Mouse (Mus musculus) midbrain, embryonic 16.5 days (tissue): ENCODE measurements around the gene Gde1. TPM values are rescaled to one million over a fixed set of nuclear protein-coding genes. Genes with fewer than 3 reads are reported as not detected.

ENCODE experiments used
- ATAC-seq: fragments of 200-750 bp; cut with Nextera tagmentation; 2 replicates; pipeline ENCODE4 v1.8.0; 2017; ENCODE audit warnings: moderate TSS enrichment
- H3K27ac ChIP-seq: fragments of 300-500 bp; sonication (generic); 2 replicates; pipeline ENCODE4 v1.5.1; 2014; ENCODE audit warnings: mild to moderate bottlenecking, low read length, mixed read lengths
- H3K27me3 ChIP-seq: fragments of 300-500 bp; sonication (generic); 2 replicates; pipeline ENCODE4 v1.6.1; 2014; ENCODE audit warnings: low read depth, low read length, mixed read lengths; ENCODE audit not compliant: control insufficient read depth, insufficient read depth
- H3K36me3 ChIP-seq: fragments of 300-500 bp; sonication (generic); 2 replicates; pipeline ENCODE4 v1.6.1; 2014; ENCODE audit warnings: mild to moderate bottlenecking, low read length, moderate library complexity, mixed read lengths; ENCODE audit not compliant: control insufficient read depth, insufficient read depth
- H3K4me1 ChIP-seq: fragments of 300-500 bp; sonication (generic); 2 replicates; pipeline ENCODE4 v1.6.1; 2014; ENCODE audit warnings: mild to moderate bottlenecking, low read length, mixed read lengths; ENCODE audit not compliant: control insufficient read depth, insufficient read depth
- H3K4me2 ChIP-seq: fragments of 300-500 bp; sonication (generic); 2 replicates; pipeline ENCODE4 v1.6.1; 2014; ENCODE audit warnings: mild to moderate bottlenecking, low read length, mixed read lengths
- H3K4me3 ChIP-seq: fragments of 300-500 bp; sonication (generic); 2 replicates; pipeline ENCODE4 v1.5.1; 2014; ENCODE audit warnings: low read depth, mild to moderate bottlenecking, low read length, moderate library complexity, mixed read lengths
- H3K9ac ChIP-seq: fragments of 300-500 bp; sonication (generic); 2 replicates; pipeline ENCODE4 v1.6.1; 2014; ENCODE audit warnings: low read depth, low read length, mixed read lengths
- H3K9me3 ChIP-seq: fragments of 300-500 bp; sonication (generic); replicated peaks from 2 replicates; pipeline ENCODE4 v1.6.1; 2014; ENCODE audit warnings: mild to moderate bottlenecking, low read length, mixed read lengths; ENCODE audit not compliant: control insufficient read depth, poor library complexity, severe bottlenecking
- WGBS: fragments of 180-500 bp; shearing (Covaris S2); extraction: QIAGEN DNeasy Blood & Tissue Kit; methylation state at CpG from one replicate; pipeline ENCODE4 v1.1.7; 2014; 5-methylcytosine and 5-hydroxymethylcytosine counted together
- polyA plus RNA-seq: library from polyadenylated mRNA; unstranded; fragments of >200 nt; fragmentation: Nextera tagmentation; extraction: Ambion mirVana; gene quantifications from 2 replicates; pipeline ENCODE4 v1.2.1, GENCODE M21; 2015

Gene Gde1
- polyA plus RNA-seq: 192 and 206 TPM in 2 replicates

DNA sequence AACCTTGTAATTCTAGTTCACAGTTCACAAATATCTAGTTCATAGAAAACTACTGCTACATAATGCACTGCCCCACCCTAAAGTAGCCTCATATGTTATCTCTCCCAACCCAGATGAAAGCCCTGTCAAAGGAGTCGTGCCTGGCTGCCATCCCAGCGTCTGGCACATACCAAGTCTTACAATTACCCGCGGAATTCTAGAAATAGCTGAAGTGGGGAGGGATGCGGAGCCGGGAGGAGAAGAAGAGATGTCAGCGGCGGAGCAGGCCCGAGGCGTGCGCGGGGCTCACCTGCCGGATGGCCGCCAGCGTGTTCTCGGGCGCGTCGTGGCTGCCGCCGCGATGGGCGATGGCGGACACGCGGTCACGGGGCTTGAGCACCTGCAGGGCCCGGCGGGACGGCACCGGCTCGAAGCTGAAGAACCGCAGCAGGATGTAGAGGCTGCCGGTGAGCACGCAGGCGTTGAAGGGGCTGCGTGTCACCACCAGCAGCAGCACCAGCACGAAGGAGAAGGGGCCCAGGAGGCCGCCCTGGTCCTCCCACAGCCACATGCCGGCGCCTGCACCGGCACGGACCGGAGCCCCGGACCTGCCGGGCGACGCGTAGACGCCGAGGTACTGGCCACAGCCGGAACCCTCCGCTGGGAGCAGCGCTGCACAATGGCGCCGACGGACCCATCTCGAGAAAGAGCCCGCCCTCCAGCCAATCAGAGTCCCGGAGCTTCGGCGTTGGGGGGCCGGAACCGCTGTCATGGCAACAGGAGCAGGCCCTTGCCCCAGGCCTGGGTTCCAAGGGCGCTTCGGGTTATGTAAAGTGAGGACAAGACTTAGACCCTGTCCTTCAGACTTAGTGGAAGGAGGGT, at the start of gene Gde1:
Gene Gde1 (minus strand): TSS at position 678 of the 861 bp plus-strand sequence.
- H3K9me3 ChIP-seq: no peaks in the 10 kb centered on the region
- H3K27ac ChIP-seq: peak within 1 kb of the TSS; percentile 96
- H3K4me2 ChIP-seq: peak within 1 kb of the TSS; percentile 60
- ATAC-seq: peak; percentile 95
- H3K36me3 ChIP-seq: 0 out of 2 replicates have a peak, but pooled peaks cover 3% of the 10 kb centered on the region
- peaks cover 26% of the 10 kb centered on the region for H3K4me1 ChIP-seq
- peak within 1 kb of the TSS; percentile 66 for H3K4me3 ChIP-seq
- peak within 1 kb of the TSS; percentile 88 for H3K9ac ChIP-seq
- WGBS: 0% methylated on average over 65 of the region's 66 CpGs
- no peaks in the 10 kb centered on the region for H3K27me3 ChIP-seq

DNA sequence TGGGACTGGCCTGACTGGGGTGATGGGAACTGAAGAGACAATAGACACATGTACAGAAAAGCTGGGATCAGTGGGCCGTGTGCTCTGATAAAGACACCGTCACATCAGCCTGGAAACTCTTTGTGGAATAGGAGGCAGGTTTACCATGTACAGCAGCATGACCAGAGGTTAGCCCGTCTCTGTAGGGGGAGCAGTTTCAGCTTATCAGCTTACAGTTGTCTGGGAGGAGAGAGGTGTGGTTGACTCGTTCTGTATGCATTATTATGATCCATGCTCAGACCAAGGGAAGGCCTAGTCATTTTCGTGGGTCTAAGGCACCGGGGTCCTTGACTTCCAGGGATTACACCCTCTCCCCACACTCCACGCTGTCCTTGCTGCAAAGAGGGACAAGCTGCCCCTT, 46.0 kb upstream of the Gde1 start:
- H3K4me2 ChIP-seq: no peak overlapping the region
- no peaks in the 10 kb centered on the region for H3K4me1 ChIP-seq
- H3K9ac ChIP-seq: no peak overlapping the region
- no peak for ATAC-seq
- 89% methylated on average over 7 of the region's 7 CpGs for WGBS
- H3K27ac ChIP-seq: no peak overlapping the region
- H3K27me3 ChIP-seq: no peaks in the 10 kb centered on the region
- no peak overlapping the region for H3K4me3 ChIP-seq
- peaks cover 55% of the 10 kb centered on the region for H3K36me3 ChIP-seq
- no peaks in the 10 kb centered on the region for H3K9me3 ChIP-seq

DNA sequence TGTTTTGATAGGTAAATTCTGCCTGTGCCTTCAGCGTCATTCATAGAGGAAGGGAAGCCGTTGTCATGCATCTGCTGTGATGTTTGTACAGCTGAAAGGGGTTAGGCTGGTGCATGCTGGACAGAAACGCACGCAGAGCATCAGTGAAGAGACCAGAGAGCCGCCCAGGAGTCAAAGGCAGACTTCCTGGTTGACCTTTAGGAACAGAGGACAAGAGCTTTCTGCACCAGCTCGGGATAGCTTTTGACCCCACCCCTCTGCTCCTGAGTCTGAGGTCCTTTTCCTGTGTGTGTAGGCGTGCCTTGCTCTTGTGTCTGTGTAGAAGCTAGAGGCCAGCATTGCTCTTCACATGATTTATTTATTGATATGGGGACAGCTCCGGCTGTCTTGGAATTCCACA, 44.1 kb upstream of the Gde1 start:
- no peak for ATAC-seq
- Histone ChIP-seq H3K4me2 (no peak overlapping the region), H3K27me3 (no peaks in the 10 kb centered on the region), H3K9ac (no peak overlapping the region), H3K4me1 (no peaks in the 10 kb centered on the region), H3K36me3 (peaks cover 46% of the 10 kb centered on the region), H3K4me3 (no peak overlapping the region), H3K27ac (no peak overlapping the region), H3K9me3 (no peaks in the 10 kb centered on the region)
- WGBS: 90% methylated on average over 8 of the region's 8 CpGs

DNA sequence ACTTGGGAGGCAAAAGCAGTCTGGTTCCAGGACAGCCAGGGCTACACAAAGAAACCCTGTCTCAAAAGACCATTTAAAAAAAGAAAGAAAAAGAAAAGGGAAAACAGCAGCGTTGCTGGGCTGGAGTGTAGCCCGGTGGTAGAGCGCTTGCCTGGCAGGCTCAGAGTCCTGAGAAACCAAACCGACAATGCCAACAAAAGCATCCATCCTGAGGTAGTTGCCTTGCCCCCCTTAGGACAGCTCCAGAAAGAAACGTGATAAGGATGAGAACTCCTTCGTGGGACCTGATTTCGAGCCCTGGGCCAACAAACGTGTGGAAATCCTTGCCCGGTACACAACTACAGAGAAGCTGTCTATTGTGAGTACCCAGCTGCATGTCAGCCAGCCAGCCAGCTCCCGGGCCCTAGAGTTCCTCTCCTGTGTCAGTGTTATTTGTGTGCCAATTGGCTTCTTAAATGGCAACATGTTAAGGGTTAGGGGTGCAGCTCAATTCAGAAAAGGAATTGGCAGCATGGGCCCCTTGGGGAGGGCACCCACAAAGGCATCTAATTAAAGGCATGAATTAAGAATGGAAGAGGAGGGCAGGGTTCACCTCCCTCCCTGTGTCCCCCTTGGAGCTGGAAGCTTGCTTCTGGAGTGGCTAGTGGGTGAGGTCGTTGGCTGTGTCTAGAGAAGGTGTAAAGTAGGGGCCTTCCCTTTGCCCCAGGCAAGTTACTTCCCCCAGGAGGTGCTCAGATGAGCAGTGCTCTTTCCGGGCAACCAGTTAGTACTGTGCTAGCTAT, 42.5 kb upstream of the Gde1 start:
- WGBS: 79% methylated on average over 12 of the region's 12 CpGs
- peak; percentile 81 for ATAC-seq
- H3K36me3 ChIP-seq: peaks cover 42% of the 10 kb centered on the region

DNA sequence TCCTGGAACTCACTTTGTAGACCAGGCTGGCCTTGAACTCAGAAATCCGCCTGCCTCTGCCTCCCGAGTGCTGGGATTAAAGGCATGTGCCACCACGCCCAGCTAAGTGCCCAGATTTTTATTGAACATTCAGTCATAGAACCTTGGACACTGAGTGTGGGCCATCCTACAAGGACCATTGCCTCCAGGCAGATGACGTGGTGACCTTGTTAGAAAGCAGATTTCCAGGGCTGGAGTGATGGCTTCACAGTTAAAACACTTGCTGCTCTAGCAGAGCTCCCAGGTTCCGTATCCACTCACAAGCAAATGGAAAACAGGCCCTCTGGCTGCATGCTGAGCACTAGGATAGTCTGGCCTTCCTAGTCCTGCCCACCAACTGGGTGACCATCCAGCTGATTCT, 39.2 kb upstream of the Gde1 start:
- Histone ChIP-seq H3K9me3 (no peaks in the 10 kb centered on the region), H3K27ac (no peak overlapping the region), H3K36me3 (peaks cover 25% of the 10 kb centered on the region), H3K4me1 (peaks cover 11% of the 10 kb centered on the region), H3K9ac (no peak overlapping the region), H3K4me3 (no peak overlapping the region), H3K27me3 (no peaks in the 10 kb centered on the region), H3K4me2 (no peak overlapping the region)
- 93% methylated on average over 5 of the region's 5 CpGs for WGBS
- no peak for ATAC-seq

More for the DNA sequence above, 42.5 kb upstream of the Gde1 start:
- Histone ChIP-seq H3K9ac (no peak overlapping the region), H3K27me3 (no peaks in the 10 kb centered on the region), H3K4me3 (no peak overlapping the region), H3K4me2 (no peak overlapping the region), H3K27ac (no peak overlapping the region), H3K9me3 (no peaks in the 10 kb centered on the region), H3K4me1 (no peaks in the 10 kb centered on the region)

DNA sequence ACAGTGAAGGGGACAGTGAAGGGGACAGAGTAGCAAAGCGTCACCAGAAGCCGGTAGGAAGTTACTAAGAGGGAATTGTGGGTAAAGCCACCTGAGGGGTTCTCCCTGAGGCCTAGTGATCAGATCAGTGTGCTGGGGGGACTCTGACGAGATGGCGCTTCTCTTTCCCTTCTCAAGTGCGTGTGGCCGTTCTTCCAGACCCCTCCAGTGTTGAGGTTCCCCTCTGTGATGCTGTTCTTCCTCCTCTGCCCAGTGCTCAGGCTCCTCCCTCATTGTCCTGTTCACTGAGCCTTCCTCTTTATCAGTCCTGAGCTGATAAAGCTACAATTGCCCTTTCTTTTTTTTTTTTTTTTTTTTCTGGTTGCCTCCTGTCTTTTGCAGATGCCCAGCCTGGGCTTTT, 36.7 kb upstream of the Gde1 start:
- 77% methylated on average over 6 of the region's 6 CpGs for WGBS
- no peak for ATAC-seq
- Histone ChIP-seq H3K9ac (no peak overlapping the region), H3K27me3 (no peaks in the 10 kb centered on the region), H3K4me2 (no peak overlapping the region), H3K4me3 (no peak overlapping the region), H3K27ac (no peak overlapping the region), H3K4me1 (peaks cover 13% of the 10 kb centered on the region), H3K9me3 (no peaks in the 10 kb centered on the region), H3K36me3 (peaks cover 11% of the 10 kb centered on the region)

DNA sequence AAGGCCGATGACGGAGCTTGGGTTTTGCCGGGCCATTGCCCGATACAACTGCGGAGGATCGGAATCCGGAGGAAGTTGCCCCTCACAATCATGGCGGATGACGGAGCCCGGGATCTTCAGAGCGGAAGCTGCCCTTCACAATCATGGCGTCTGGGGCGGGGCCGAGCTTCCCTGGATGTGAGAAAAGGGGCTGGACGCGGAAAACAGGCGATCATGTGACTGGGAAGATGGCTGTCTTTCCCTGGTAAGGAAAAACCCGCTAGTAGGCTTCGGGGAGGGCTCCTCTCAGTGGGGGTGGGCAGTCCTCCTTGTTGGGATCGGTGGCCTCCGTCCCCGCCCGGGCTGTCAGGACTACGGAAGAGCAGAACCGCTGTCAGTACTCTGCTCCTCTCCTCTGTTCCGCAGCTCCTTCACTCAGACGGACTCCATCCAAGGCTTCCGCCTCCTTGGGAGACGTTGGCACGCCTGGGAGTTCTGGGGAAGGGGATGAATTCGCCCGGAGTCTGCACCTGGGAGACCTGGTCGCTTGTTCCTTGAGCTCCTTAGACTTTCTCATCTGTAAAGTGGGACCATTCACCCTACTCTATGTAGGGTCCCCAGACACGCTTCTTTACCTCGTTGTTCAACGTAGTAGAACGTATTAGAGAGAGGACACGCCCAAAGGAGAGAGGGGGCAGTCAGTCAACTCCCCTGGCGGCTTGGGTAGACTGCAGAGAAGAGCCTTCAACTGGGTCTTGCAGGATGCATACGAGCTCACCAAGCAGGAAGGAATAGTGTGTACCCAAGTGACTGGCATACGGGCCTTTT, 35.2 kb upstream of the Gde1 start:
- peak overlapping the region; percentile 72 for H3K9ac ChIP-seq
- peaks cover 4% of the 10 kb centered on the region; the same call in 1 of the 2 replicates for H3K36me3 ChIP-seq
- peaks cover 13% of the 10 kb centered on the region for H3K4me1 ChIP-seq
- peak overlapping the region; percentile 76 for H3K4me2 ChIP-seq
- WGBS: 3% methylated on average over 41 of the region's 41 CpGs
- H3K27ac ChIP-seq: peak overlapping the region; percentile 89
- ATAC-seq: peak; percentile 96
- peak overlapping the region; percentile 63 for H3K4me3 ChIP-seq
- no peaks in the 10 kb centered on the region for H3K27me3 ChIP-seq
- H3K9me3 ChIP-seq: no peaks in the 10 kb centered on the region

DNA sequence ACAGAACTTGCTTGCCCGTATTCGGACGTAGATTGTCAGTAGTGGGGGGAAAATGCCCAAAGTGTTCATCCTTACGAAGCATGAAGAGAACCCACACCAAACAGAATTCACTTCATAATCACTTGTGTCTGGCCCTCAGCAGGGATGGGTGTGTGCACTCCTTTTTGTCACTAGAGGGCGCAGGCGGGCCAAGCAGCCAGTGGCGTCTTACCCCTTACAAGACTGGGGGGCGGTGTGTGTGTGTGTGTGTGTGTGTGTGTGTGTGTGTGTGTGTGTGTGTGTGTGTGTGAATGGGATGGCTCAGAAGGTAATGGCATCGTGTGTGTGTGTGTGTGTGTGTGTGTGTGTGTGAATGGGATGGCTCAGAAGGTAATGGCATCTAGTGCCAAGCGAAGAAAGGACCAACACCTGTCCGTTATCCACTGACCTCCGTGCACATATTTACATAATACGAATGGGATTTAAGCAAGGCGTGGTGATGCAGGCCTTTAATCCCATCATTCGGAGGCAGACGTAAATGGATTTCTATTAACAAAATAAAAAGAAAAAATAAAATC, 34.5 kb upstream of the Gde1 start, which contains the start of gene Vps35l:
Gene Vps35l (plus strand): TSS at position 252 of the 557 bp plus-strand sequence.
- peak; percentile 90 for ATAC-seq
- Histone ChIP-seq H3K9ac (peak within 1 kb of the TSS; percentile 72), H3K4me2 (peak within 1 kb of the TSS; percentile 76), H3K27ac (peak within 1 kb of the TSS; percentile 89), H3K27me3 (no peaks in the 10 kb centered on the region), H3K36me3 (peaks cover 9% of the 10 kb centered on the region; the same call in 1 of the 2 replicates), H3K4me1 (peaks cover 13% of the 10 kb centered on the region), H3K4me3 (peak within 1 kb of the TSS; percentile 63), H3K9me3 (no peaks in the 10 kb centered on the region)
- WGBS: 2% methylated on average over 16 of the region's 16 CpGs
